Mouse (Mus musculus): ENCODE results near the gene Mfsd7a. TPM values are rescaled to one million over a fixed set of nuclear protein-coding genes. Genes with fewer than 3 reads are reported as not detected.
A peak's percentile ranks its signal among the peaks of the same experiment; 100 is the strongest.

The Mfsd7a gene
- polyA plus RNA-seq, 1 experiment from 2014 or later: not detected

DNA sequence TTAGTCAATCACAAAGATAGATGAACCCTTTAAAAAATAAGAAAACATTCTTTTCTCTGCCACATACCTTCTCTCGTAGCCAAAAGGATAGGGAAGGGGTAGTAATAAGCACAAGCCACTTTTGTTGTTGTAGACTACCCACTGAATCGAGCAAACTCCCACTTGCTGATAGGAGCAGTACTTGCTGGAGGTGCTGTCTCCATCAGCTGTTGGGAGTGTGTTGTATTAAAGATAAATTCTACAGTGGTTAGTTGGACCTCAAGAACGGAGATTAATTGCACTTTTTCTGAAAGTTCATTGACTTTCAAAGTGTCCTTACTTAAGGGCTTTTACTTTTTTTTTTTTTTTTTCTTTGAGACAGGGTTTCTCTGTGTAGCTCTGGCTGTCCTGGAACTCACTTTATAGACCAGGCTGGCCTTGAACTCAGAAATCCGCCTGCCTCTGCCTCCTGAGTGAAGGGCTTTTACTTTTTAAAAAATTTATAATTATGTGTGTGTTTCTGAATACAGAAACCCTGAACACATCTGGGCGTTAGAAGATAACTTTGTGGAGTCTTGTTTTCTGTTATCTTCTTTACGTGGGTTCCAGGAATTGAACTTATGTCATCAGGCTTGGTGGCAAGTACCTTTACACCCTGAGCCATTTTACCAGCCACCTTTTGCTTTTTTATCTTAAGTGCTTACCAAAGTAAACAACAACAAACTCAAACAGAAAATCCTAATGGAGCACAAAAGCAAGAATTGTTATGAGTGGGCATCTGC lies 16.6 kb upstream of the Mfsd7a start:
- peak overlapping the region; percentile 96 for H3K4me2 ChIP-seq
- no peak for DNase-seq (ENCODE audit: low spot score)

GRCm38 (mm10) chr5:108462446-108462845 lies 13.8 kb upstream of the Mfsd7a start:
- Histone ChIP-seq H3K36me3 (ENCODE audit: control insufficient read depth, insufficient read depth, low read length) (no peaks in the 10 kb centered on the region), H3K27ac (ENCODE audit: low read depth, low read length) (peak overlapping the region; percentile 52; the same call in 1 of the 2 replicates), H3K9ac (ENCODE audit: low read depth, low read length) (peak overlapping the region; percentile 99), H3K4me1 (replicated peaks; ENCODE audit: control insufficient read depth, insufficient read depth, low read length) (peaks cover 52% of the 10 kb centered on the region), H3K4me2 (peak overlapping the region; percentile 96), H3K9me3 (ENCODE audit: control insufficient read depth, low read length) (no peaks in the 10 kb centered on the region), H3K27me3 (replicated peaks; ENCODE audit: control insufficient read depth, insufficient read depth, low read length) (peaks cover 4% of the 10 kb centered on the region), H3K4me3 (ENCODE audit: low read depth, low read length) (peak overlapping the region; percentile 98)
- ATAC-seq (replicated peaks; ENCODE audit: low FRiP score): no peak
- no peak for DNase-seq (ENCODE audit: low spot score)
- 52% methylated on average over 4 of the region's 4 CpGs for WGBS

More for the DNA sequence above, 16.6 kb upstream of the Mfsd7a start:
- WGBS: 47% methylated on average over 6 of the region's 6 CpGs
- Histone ChIP-seq H3K9me3 (ENCODE audit: control insufficient read depth, low read length) (no peaks in the 10 kb centered on the region), H3K9ac (ENCODE audit: low read depth, low read length) (peak overlapping the region; percentile 64), H3K4me1 (replicated peaks; ENCODE audit: control insufficient read depth, insufficient read depth, low read length) (peaks cover 55% of the 10 kb centered on the region), H3K27ac (ENCODE audit: low read depth, low read length) (peak overlapping the region; percentile 90), H3K36me3 (ENCODE audit: control insufficient read depth, insufficient read depth, low read length) (no peaks in the 10 kb centered on the region), H3K4me3 (ENCODE audit: low read depth, low read length) (0 out of 2 replicates have a peak overlapping the region, but pooled peaks have one; percentile 98), H3K27me3 (replicated peaks; ENCODE audit: control insufficient read depth, insufficient read depth, low read length) (no peaks in the 10 kb centered on the region)
- peak; percentile 37; the same call in 1 of the 2 replicates for ATAC-seq (replicated peaks; ENCODE audit: low FRiP score)

DNA sequence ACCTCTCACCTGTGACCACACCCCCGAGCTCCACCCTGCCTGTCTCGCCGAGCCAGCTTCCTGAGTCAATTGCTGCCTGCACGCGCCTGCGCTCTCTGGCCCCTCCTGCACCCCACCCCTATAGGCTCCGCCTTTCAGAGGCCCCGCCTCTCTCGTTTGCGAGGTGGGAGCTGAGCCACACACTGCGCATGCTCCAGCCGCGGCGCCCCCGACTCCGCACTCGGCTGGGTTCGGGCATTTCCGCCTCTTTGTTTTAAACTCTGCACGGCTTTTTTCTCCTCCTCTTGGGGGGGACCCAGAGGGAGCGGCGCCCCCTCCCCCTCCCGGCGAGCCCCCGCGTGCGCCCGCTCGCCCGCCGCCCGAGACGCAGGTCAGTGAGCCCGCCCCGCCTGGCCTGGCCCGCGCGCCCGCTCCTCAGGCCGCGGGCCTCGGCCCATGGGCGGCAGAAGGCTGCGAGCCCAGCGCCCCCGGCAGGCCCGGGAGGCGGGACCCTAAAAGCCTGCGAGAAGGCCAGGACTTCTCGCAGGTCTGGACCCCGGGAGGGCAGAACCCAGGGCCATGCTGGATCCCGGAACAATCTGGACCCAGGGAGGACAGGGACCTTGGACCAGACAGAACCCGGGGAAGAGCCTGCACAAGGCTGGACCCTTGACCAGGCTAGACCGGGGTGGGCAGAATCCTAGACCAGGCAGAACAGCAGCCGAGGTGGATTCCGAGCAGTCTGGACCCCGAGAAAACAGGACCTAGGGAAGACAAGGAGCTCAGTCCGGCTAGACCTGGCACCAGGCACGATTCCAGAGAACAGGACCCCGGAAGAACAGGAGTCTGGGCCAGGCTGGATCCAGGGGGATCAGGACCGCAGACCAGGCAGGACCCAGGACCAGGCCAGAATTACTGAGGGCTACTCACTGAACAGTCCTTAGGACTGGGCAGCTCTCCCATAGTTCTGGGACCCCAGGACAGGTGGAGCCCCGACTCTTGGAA lies 12.7 kb upstream of the Mfsd7a start, which contains the start of gene Pcgf3:
Gene Pcgf3, plus strand, starts transcription at position 151 of the 984 bp plus-strand sequence.
- H3K27me3 ChIP-seq (replicated peaks; ENCODE audit: control insufficient read depth, insufficient read depth, low read length): peaks cover 4% of the 10 kb centered on the region
- peak within 1 kb of the TSS; percentile 99 for H3K9ac ChIP-seq (ENCODE audit: low read depth, low read length)
- peak within 1 kb of the TSS; percentile 98 for H3K4me3 ChIP-seq (ENCODE audit: low read depth, low read length)
- H3K4me2 ChIP-seq: peak within 1 kb of the TSS; percentile 96
- no peaks in the 10 kb centered on the region for H3K36me3 ChIP-seq (ENCODE audit: control insufficient read depth, insufficient read depth, low read length)
- peaks cover 42% of the 10 kb centered on the region for H3K4me1 ChIP-seq (replicated peaks; ENCODE audit: control insufficient read depth, insufficient read depth, low read length)
- ATAC-seq (replicated peaks; ENCODE audit: low FRiP score): peak; percentile 94
- H3K9me3 ChIP-seq (ENCODE audit: control insufficient read depth, low read length): no peaks in the 10 kb centered on the region
- WGBS: 1% methylated on average over 61 of the region's 62 CpGs
- peak within 1 kb of the TSS; percentile 84 for H3K27ac ChIP-seq (ENCODE audit: low read depth, low read length)
- peak; percentile 96 for DNase-seq (ENCODE audit: low spot score)

- 41% methylated on average over 6 of the region's 6 CpGs for WGBS
- Histone ChIP-seq H3K9ac (ENCODE audit: low read depth, low read length) (peak overlapping the region; percentile 99; the same call in 1 of the 2 replicates), H3K36me3 (ENCODE audit: control insufficient read depth, insufficient read depth, low read length) (no peaks in the 10 kb centered on the region), H3K4me2 (peak overlapping the region; percentile 96), H3K27me3 (replicated peaks; ENCODE audit: control insufficient read depth, insufficient read depth, low read length) (peaks cover 4% of the 10 kb centered on the region), H3K27ac (ENCODE audit: low read depth, low read length) (no peak overlapping the region), H3K9me3 (ENCODE audit: control insufficient read depth, low read length) (no peaks in the 10 kb centered on the region), H3K4me3 (ENCODE audit: low read depth, low read length) (peak overlapping the region; percentile 98), H3K4me1 (replicated peaks; ENCODE audit: control insufficient read depth, insufficient read depth, low read length) (peaks cover 33% of the 10 kb centered on the region)
- ATAC-seq (replicated peaks; ENCODE audit: low FRiP score): no peak
- DNase-seq (ENCODE audit: low spot score): no peak
These were observed 11.8 kb upstream of the Mfsd7a start for GRCm38 (mm10) chr5:108460461-108460860.

- WGBS: 65% methylated on average over 2 of the region's 2 CpGs
- H3K36me3 ChIP-seq (ENCODE audit: control insufficient read depth, insufficient read depth, low read length): no peaks in the 10 kb centered on the region
- DNase-seq (ENCODE audit: low spot score): no peak
- ATAC-seq (replicated peaks; ENCODE audit: low FRiP score): no peak
- H3K4me1 ChIP-seq (replicated peaks; ENCODE audit: control insufficient read depth, insufficient read depth, low read length): peaks cover 19% of the 10 kb centered on the region
- no peak overlapping the region for H3K4me2 ChIP-seq
- H3K9me3 ChIP-seq (ENCODE audit: control insufficient read depth, low read length): no peaks in the 10 kb centered on the region
- peaks cover 4% of the 10 kb centered on the region for H3K27me3 ChIP-seq (replicated peaks; ENCODE audit: control insufficient read depth, insufficient read depth, low read length)
- H3K27ac ChIP-seq (ENCODE audit: low read depth, low read length): no peak overlapping the region
- no peak overlapping the region for H3K9ac ChIP-seq (ENCODE audit: low read depth, low read length)
- no peak overlapping the region for H3K4me3 ChIP-seq (ENCODE audit: low read depth, low read length)
These were observed 10.0 kb upstream of the Mfsd7a start for GRCm38 (mm10) chr5:108458706-108459105.

GRCm38 (mm10) chr5:108454094-108454493 lies 5.4 kb upstream of the Mfsd7a start:
- no peak overlapping the region for H3K4me2 ChIP-seq
- no peaks in the 10 kb centered on the region for H3K9me3 ChIP-seq (ENCODE audit: control insufficient read depth, low read length)
- ATAC-seq (replicated peaks; ENCODE audit: low FRiP score): no peak
- WGBS: 48% methylated on average over 3 of the region's 3 CpGs
- no peak for DNase-seq (ENCODE audit: low spot score)
- no peaks in the 10 kb centered on the region for H3K36me3 ChIP-seq (ENCODE audit: control insufficient read depth, insufficient read depth, low read length)
- H3K9ac ChIP-seq (ENCODE audit: low read depth, low read length): no peak overlapping the region
- H3K27me3 ChIP-seq (replicated peaks; ENCODE audit: control insufficient read depth, insufficient read depth, low read length): peaks cover 4% of the 10 kb centered on the region
- H3K4me3 ChIP-seq (ENCODE audit: low read depth, low read length): no peak overlapping the region
- peaks cover 3% of the 10 kb centered on the region; the same call in 1 of the 2 replicates for H3K4me1 ChIP-seq (replicated peaks; ENCODE audit: control insufficient read depth, insufficient read depth, low read length)
- no peak overlapping the region for H3K27ac ChIP-seq (ENCODE audit: low read depth, low read length)

- DNase-seq (ENCODE audit: low spot score) (no peak), ATAC-seq (replicated peaks; ENCODE audit: low FRiP score) (no peak)
- WGBS: 90% methylated on average over 1 of the region's 1 CpGs
- Histone ChIP-seq H3K27me3 (replicated peaks; ENCODE audit: control insufficient read depth, insufficient read depth, low read length) (no peaks in the 10 kb centered on the region), H3K27ac (ENCODE audit: low read depth, low read length) (no peak overlapping the region), H3K4me2 (no peak overlapping the region), H3K4me1 (replicated peaks; ENCODE audit: control insufficient read depth, insufficient read depth, low read length) (peaks cover 12% of the 10 kb centered on the region), H3K9me3 (ENCODE audit: control insufficient read depth, low read length) (no peaks in the 10 kb centered on the region), H3K9ac (ENCODE audit: low read depth, low read length) (no peak overlapping the region), H3K36me3 (ENCODE audit: control insufficient read depth, insufficient read depth, low read length) (no peaks in the 10 kb centered on the region), H3K4me3 (ENCODE audit: low read depth, low read length) (no peak overlapping the region)
These were observed 3.7 kb upstream of the Mfsd7a start for GRCm38 (mm10) chr5:108452422-108452821.

DNA sequence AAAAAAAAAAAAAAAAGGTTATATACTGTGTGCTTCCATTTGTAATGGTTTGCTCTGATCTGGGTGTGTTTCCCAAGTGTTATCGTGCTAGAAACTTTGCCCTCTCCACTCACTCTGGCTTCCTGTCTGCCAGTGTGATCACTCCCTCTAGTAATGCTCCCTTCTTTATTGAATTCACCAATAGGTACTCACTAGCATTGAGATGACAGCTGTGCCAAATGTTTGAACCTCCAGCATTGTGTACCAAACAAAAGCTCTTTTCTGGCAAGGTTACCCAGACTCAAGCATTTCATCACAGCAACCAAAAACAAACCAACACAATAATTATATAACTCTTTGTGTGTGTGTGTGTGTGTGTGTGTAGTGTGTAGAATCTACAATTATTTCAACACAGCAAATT lies 2.9 kb upstream of the Mfsd7a start:
- 70% methylated on average over 1 of the region's 1 CpGs for WGBS
- ATAC-seq (replicated peaks; ENCODE audit: low FRiP score): no peak
- no peak overlapping the region for H3K9ac ChIP-seq (ENCODE audit: low read depth, low read length)
- no peak for DNase-seq (ENCODE audit: low spot score)
- H3K27ac ChIP-seq (ENCODE audit: low read depth, low read length): no peak overlapping the region
- H3K4me3 ChIP-seq (ENCODE audit: low read depth, low read length): no peak overlapping the region
- H3K4me1 ChIP-seq (replicated peaks; ENCODE audit: control insufficient read depth, insufficient read depth, low read length): peaks cover 14% of the 10 kb centered on the region
- no peaks in the 10 kb centered on the region for H3K27me3 ChIP-seq (replicated peaks; ENCODE audit: control insufficient read depth, insufficient read depth, low read length)
- H3K9me3 ChIP-seq (ENCODE audit: control insufficient read depth, low read length): no peaks in the 10 kb centered on the region
- no peaks in the 10 kb centered on the region for H3K36me3 ChIP-seq (ENCODE audit: control insufficient read depth, insufficient read depth, low read length)
- no peak overlapping the region for H3K4me2 ChIP-seq

Data from liver, embryonic 11.5 days (tissue).